Mouse (Mus musculus) layer of hippocampus, adult 2 months (tissue): ENCODE measurements around the gene Fbxl17. TPM values are rescaled to one million over a fixed set of nuclear protein-coding genes. Genes with fewer than 3 reads are reported as not detected.

Experiments
- DNase-seq, 2 experiments: peaks; one replicate each; pipeline ENCODE4 v3.0.0; 2022; ENCODE audit warnings: low spot score in 2 of 2
- H3K27ac ChIP-seq: fragments of 200-600 bp; 2 replicates; pipeline ENCODE4 v1.8.1; 2022
- H3K4me3 ChIP-seq: fragments of 200-600 bp; 2 replicates; pipeline ENCODE4 v1.8.1; 2022; ENCODE audit warnings: mild to moderate bottlenecking
- CTCF ChIP-seq: fragments of 200-600 bp; conservative IDR thresholded peaks from 2 replicates; pipeline ENCODE4 v1.8.1; 2022; ENCODE audit warnings: antibody characterized with exemption, mild to moderate bottlenecking, moderate library complexity
- total RNA-seq, 2 experiments: library from RNA; stranded (reverse); gene quantifications; 2 replicates each; pipeline ENCODE4 v1.2.3; 2021

Gene Fbxl17
- total RNA-seq, 2 experiments from 2014 or later: 55.3 to 58.6 TPM

- H3K27ac ChIP-seq: no peak overlapping the region
- DNase-seq: no peak
- TF ChIP-seq CTCF: no peak
- no peak overlapping the region for H3K4me3 ChIP-seq
Measured at GRCm38 (mm10) chr17:63324672-63325071, 175.1 kb downstream of the Fbxl17 start.

DNA sequence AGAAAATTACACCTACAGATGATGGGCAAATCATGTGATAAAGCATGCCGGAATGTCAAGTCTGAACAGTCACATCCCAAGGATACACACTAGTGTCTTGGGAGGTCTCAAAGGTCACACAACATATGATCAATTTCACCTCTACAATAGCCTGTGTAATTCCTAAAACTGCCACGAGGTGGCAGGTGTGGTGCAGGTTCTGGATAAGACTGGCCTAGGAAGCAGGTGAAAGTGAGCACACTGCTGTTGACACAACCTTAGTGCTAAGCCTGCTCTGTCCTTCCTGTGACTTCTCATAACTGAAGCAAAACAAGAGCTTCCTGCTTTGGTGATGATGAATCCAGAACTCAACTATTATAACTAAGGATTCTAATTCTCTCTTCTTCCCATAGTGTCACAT is 175.8 kb downstream of the Fbxl17 start:
- TF ChIP-seq CTCF: peak; percentile 99
- H3K4me3 ChIP-seq: no peak overlapping the region
- peak; percentile 19 to 77 for DNase-seq
- H3K27ac ChIP-seq: no peak overlapping the region

DNA sequence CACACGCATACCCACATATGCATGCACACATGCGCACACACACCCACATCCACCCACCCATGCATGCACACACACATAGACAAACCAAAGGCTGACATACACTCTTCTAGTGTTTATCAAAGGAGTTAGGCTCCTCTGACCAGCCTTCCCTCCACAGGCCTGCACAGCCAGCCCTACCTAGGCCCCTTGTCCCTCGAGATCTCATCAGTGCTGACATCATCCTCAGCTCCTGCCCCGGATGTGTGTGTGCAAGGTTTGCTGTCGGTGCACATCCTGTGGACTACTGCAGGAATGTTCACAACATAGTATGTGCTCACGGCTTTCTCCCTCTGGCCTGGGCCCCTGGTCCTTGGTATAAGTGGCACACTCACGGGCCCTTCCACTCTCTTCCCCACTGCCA is 177.0 kb downstream of the Fbxl17 start:
- H3K4me3 ChIP-seq: no peak overlapping the region
- DNase-seq: no peak
- H3K27ac ChIP-seq: no peak overlapping the region
- no peak for TF ChIP-seq CTCF

GRCm38 (mm10) chr17:63321290-63321689 is 178.5 kb downstream of the Fbxl17 start:
- peak overlapping the region; percentile 1; the same call in 1 of the 2 replicates for H3K27ac ChIP-seq
- no peak for TF ChIP-seq CTCF
- DNase-seq: no peak
- H3K4me3 ChIP-seq: no peak overlapping the region

GRCm38 (mm10) chr17:63317518-63317917 is 182.3 kb downstream of the Fbxl17 start:
- H3K27ac ChIP-seq: no peak overlapping the region
- no peak for TF ChIP-seq CTCF
- DNase-seq: no peak
- H3K4me3 ChIP-seq: no peak overlapping the region

- Histone ChIP-seq H3K27ac (no peak overlapping the region), H3K4me3 (no peak overlapping the region)
- no peak for DNase-seq
- no peak for TF ChIP-seq CTCF
Measured at GRCm38 (mm10) chr17:63315646-63316480, 184.0 kb downstream of the Fbxl17 start.

GRCm38 (mm10) chr17:63312804-63313203 is 187.0 kb downstream of the Fbxl17 start:
- TF ChIP-seq CTCF: no peak
- Histone ChIP-seq H3K4me3 (no peak overlapping the region), H3K27ac (no peak overlapping the region)
- DNase-seq: no peak

DNA sequence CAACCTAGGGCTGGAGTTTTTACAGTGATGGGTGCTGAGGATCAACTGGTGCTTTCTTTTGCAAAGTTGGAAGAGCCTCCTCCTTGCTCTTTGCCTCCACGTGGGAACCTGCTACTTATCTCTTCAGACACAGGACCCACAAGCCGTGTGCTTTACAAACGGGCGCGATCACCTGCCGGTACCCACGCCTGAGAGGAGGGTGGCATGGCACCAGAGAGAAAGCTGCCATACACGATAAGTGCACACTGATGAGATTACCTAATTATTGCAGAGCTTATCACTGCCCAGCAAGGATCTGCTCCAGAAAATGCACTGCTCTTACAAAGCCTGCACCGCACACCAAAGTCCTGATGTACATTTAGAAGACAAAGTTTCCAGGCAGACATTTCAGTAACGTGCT is 187.5 kb downstream of the Fbxl17 start:
- no peak for TF ChIP-seq CTCF
- no peak for DNase-seq
- Histone ChIP-seq H3K27ac (no peak overlapping the region), H3K4me3 (no peak overlapping the region)

DNA sequence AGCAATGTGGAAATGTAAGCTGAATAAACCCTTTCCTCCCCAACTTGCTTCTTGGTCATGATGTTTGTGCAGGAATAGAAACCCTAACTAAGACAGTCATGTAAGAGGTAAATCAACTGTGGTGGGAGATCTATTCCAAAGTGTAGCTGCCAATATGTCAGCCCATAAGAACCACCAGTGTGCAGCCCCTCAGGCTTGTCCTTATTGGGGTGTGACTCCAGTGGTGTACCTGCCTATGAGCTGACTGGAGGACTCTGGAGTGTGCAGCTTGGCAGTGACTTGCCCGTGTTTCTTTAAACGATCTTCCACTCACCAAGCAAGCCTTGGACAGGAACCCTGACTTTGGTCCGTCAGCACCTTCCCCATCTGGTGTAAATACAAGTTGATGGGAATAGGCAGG is 188.2 kb downstream of the Fbxl17 start:
- H3K4me3 ChIP-seq: no peak overlapping the region
- DNase-seq: no peak
- TF ChIP-seq CTCF: no peak
- no peak overlapping the region for H3K27ac ChIP-seq

DNA sequence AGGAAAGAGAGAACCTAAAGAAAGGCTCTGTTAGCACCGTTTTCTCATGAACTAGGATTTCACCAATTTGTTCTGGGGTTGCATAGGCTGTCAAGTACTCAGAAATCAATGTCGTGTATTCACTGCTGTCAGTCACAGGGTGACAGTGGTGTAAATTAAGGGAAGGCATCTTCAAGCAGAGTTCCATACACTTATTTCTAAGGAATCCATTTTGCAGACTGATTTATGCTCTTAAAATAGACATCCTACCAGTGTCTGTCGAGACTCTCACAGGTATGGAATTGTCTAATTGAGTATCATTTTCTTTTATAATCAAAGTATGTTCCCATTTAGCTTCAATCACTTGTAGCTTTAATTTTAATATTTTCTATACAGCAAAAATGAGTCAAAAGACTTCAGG is 189.8 kb downstream of the Fbxl17 start:
- DNase-seq: no peak
- TF ChIP-seq CTCF: no peak
- Histone ChIP-seq H3K27ac (no peak overlapping the region), H3K4me3 (no peak overlapping the region)

DNA sequence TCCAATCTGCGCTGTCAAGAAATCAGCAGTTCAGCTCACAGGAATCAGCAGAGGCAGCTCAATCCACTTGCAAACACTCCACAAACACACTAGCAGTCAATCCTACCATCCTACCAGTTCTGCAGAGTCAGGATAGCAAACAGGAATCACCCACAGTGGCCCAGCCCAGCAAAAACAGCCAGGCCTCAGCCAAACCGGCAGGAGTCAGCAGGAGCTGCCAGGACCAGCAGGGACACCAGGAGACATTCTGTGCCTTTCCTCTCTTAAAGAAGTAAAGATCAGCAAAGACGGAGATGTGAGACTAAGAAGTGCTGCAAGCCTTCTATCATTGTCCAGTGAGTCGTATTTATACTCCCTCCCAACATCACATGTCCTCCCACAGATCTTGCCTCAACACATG is 196.0 kb downstream of the Fbxl17 start:
- H3K27ac ChIP-seq: 0 out of 2 replicates have a peak overlapping the region, but pooled peaks have one; percentile 20
- DNase-seq: no peak

DNA sequence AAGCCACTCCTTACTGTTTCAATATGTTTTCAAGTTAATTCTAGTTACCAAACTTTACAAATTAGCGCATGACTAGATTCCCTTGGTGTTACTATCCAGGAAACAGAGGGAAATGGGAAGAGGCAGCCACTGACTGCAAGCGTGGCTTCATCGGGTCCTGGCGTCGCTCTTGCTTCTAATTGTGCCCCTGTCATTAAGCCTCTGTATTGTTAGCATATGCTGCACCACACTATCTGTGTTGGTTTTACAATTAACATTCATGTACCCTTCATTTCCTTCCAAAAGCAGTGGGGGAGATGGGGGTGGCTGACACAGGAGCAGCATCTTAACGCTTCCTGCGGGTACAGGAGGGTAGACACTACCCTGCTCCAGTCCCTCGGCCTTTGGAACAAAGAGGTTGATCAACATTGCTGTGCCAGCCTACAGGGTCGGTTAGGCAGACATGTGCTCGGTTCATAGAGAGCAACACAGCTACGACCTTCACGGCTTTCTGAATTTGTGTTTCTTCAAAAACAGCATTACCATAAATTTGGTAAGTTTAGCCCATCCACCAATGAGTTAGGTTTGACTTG is 197.9 kb downstream of the Fbxl17 start:
- no peak overlapping the region for H3K4me3 ChIP-seq
- DNase-seq: no peak
- no peak overlapping the region for H3K27ac ChIP-seq
- no peak for TF ChIP-seq CTCF

More for the DNA sequence above, 196.0 kb downstream of the Fbxl17 start:
- no peak for TF ChIP-seq CTCF
- no peak overlapping the region for H3K4me3 ChIP-seq

- Histone ChIP-seq H3K4me3 (no peak overlapping the region), H3K27ac (peak overlapping the region; percentile 43; the same call in 1 of the 2 replicates)
- no peak for DNase-seq
- TF ChIP-seq CTCF: no peak
Measured at GRCm38 (mm10) chr17:63295471-63295870, 204.3 kb downstream of the Fbxl17 start.

GRCm38 (mm10) chr17:63294961-63295360 is 204.9 kb downstream of the Fbxl17 start:
- DNase-seq: no peak
- peak overlapping the region; percentile 43 for H3K27ac ChIP-seq
- no peak overlapping the region for H3K4me3 ChIP-seq
- no peak for TF ChIP-seq CTCF
